Mouse (Mus musculus): ENCODE measurements at regions not wholly inside any gene's neighbourhood (a gene's known extent, or its start where the extent isn't known, plus 50 kb on each side); places are given as distances from the start of the nearest gene placed in this dataset.
A peak's percentile ranks its signal among the peaks of the same experiment; 100 is the strongest.

DNA sequence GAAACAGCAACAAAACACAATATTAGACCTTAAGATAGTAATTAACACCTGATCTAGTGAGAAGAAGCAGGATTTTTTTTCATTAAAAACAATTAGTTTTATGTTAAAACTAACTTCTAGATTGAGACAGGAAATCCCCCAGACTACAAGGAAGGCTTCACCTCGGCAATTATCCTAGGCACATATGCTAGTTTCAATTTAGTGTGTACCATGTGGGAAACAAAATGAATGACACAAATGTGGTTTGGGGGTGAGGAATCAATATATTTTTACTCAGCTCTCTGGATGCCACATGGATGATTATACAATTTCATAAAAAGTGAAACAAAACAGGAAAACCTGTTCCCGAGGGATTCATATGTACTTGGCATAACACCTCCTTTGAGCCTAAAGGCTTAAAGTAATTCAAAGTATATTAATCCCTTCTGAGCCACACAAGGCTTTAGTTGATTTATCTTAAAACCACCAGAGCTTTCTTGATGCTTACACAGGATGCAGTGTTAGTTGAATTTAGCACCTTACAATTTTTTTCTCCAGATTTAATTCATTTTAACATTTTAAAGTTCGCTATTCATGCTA, 244.7 kb downstream of the Manea start:
- DNase-seq (ENCODE audit: extremely low spot score in 1 of 2, low spot score in 1 of 2): no peak

- peak; percentile 28 to 57 for DNase-seq (ENCODE audit: extremely low spot score in 1 of 2, low spot score in 1 of 2)
These were observed 270.6 kb upstream of the Fut9 start for GRCm38 (mm10) chr4:26070606-26071005.

GRCm38 (mm10) chr4:26069452-26069851, 269.4 kb upstream of the Fut9 start:
- peak; percentile 30 to 37 for DNase-seq (ENCODE audit: extremely low spot score in 1 of 2, low spot score in 1 of 2)

Measured in frontal cortex, adult 2 months (tissue).